Mouse (Mus musculus) brain, embryonic 14.5 days (tissue): Measurements from ENCODE around the gene Brd7. TPM values are rescaled to one million over a fixed set of nuclear protein-coding genes. Genes with fewer than 3 reads are reported as not detected.

Source experiments
- DNase-seq: peaks from one replicate; pipeline ENCODE4 v3.0.0-alpha.2; 2011; ENCODE audit warnings: low read depth
- CTCF ChIP-seq: fragments of 200-500 bp; IDR thresholded peaks from 2 replicates; pipeline ENCODE4 v1.5.1; 2012; ENCODE audit warnings: inconsistent platforms, mild to moderate bottlenecking, moderate library complexity, borderline replicate concordance; ENCODE audit not compliant: insufficient read depth, insufficient read length; ENCODE audit errors: extremely low read depth
- POLR2A ChIP-seq: fragments of 200-500 bp; IDR thresholded peaks from 2 replicates; pipeline ENCODE4 v1.6.1; 2012; ENCODE audit warnings: mild to moderate bottlenecking, inconsistent platforms, borderline replicate concordance; ENCODE audit not compliant: poor library complexity, insufficient read depth, insufficient read length, severe bottlenecking; ENCODE audit errors: extremely low read depth
- polyA plus RNA-seq: library from polyadenylated mRNA; depleted of rRNA; stranded (reverse); fragments of >200 nt; gene quantifications from 2 replicates; pipeline ENCODE4 v1.2.3, GENCODE M21; 2012

Brd7 gene
- polyA plus RNA-seq, 1 experiment = 69.2 TPM

- peak; percentile 94 for DNase-seq
- TF ChIP-seq CTCF (no peak), POLR2A (no peak)
These were observed 15.0 kb upstream of the Brd7 start for GRCm38 (mm10) chr8:88376836-88377582.

GRCm38 (mm10) chr8:88371522-88371921 lies 9.5 kb upstream of the Brd7 start:
- no peak for TF ChIP-seq POLR2A
- no peak for TF ChIP-seq CTCF
- DNase-seq = no peak

DNA sequence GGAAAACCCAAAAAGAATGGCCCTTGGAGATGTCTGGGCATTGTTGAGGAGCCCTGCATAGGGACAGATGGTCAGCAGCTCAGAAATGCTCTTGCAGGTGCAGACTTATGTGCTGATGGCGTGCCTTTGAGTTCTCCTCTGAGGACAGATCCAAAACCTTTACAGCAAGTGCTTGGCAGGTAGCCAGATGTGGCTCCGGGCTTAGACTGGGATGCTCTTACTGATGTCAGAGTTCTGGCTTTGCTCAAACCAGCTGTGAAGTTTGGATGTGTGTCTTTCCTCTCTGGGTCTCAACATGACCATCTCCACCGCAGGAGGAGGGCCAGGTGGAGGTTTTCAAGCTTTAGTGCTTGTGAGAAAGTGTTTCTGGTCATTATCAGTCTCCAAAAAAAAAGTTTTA lies 7.8 kb upstream of the Brd7 start:
- TF ChIP-seq CTCF (no peak), POLR2A (no peak)
- no peak for DNase-seq

- peak; percentile 62 for TF ChIP-seq CTCF
- TF ChIP-seq POLR2A = no peak
- DNase-seq = peak; percentile 60
These were observed 7.2 kb upstream of the Brd7 start for GRCm38 (mm10) chr8:88369221-88369620.

- TF ChIP-seq CTCF (no peak), POLR2A (no peak)
- no peak for DNase-seq
These were observed 604 bp upstream of the Brd7 start for GRCm38 (mm10) chr8:88362446-88363150.

DNA sequence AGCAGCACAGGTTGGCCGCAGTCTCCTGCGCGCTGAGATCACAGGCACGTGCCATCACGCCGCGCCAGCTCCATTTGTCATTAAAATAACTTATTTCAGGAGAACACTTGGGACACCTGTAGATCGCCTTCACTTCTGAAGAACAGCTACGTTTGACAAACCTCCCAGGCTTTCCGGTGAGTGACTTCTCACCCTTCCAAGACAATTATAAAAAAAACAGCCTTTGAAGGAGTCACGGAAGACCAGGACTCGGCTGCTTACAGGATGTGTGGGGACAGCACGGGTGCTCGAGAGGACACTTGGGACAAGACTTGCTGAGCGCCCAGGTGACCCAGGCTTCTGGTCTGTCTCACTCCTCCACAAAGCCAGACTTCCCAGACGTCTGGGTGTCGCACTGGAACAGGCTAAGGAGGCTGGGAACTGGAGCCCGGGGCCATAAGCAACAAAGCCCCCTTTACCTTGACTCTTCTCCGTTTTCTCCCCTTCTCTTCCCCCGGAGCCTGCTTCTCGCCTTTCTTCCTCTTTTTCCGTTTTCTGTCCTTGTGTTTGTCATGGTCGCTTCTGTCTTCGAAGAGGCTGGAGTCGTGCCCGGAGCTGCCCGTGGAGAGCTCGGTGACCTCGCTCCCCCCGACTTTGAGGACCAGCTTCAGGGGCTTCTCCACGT lies 818 bp downstream of the Brd7 start:
- TF ChIP-seq POLR2A = no peak
- no peak for TF ChIP-seq CTCF
- no peak for DNase-seq

- no peak for TF ChIP-seq CTCF
- no peak for TF ChIP-seq POLR2A
- DNase-seq = no peak
These were observed 2.0 kb downstream of the Brd7 start for GRCm38 (mm10) chr8:88359959-88360358.

DNA sequence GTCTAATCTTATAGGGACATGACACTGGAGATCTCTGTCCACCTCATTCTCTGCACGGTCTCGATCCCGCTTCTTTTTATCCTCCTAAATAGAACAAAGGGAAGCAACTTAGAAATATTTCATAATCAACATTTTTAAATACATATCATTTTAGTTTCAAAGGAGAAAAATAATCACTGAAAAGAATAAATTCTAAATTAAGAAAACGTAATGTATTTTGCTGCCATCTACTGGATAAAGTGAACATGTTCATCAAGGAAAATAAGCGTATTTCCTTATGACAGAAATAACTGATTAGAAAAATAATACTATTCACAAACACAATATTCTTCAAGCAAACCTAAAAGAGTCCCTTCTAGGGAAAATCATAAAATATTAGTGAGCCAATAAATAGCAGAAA lies 4.0 kb downstream of the Brd7 start:
- TF ChIP-seq POLR2A = no peak
- peak; percentile 22; the same call in 1 of the 2 replicates for TF ChIP-seq CTCF
- peak; percentile 14 for DNase-seq

GRCm38 (mm10) chr8:88357226-88357933 lies 4.6 kb downstream of the Brd7 start:
- DNase-seq = no peak
- no peak for TF ChIP-seq POLR2A
- TF ChIP-seq CTCF = no peak

GRCm38 (mm10) chr8:88349046-88349445 lies 12.9 kb downstream of the Brd7 start:
- TF ChIP-seq POLR2A (no peak), CTCF (no peak)
- no peak for DNase-seq

DNA sequence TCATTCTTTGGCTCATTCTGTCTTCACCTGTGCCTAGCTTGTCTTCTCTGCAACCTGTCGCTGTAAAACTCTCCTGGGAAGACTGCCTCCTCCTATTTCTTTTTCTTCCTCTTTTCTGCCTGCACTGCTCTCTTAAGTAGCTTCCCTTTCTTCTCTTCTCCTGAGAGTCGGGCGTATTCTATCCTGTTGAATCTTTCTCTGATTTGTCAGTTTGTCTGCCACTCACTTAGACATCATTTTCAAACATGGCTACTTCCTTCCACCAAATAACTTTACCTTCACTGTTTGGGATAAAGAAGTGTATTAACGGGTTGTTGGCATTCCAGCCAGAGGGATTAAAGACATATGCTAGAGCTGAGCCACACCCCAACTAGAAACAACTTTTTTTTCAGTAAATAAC lies 20.0 kb downstream of the Brd7 start:
- DNase-seq = no peak
- TF ChIP-seq CTCF = no peak
- TF ChIP-seq POLR2A = no peak
